Mouse (Mus musculus): ENCODE results near the gene Gid8.

The Gid8 gene

DNA sequence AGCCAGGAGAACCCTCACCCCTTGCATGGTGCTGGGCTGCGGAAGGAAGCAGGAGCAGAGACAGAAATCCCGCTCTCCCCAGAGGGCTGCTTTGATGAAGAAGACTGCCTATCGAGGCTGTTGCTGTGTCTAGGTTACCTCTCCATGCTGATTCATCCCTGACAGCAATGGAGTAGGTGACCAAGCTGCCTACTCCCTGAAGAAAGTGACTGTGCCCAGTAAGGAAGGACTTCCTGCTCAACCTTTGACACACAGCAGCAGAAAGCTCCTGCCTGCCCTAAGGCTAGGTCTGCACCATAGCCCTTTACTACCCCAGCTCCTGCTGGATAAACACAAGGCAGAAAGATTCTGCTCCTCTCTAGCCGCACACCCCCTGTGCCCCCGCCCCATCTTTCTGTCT is 39.0 kb downstream of the Gid8 start:
- no peak for DNase-seq (ENCODE audit: low read depth, low spot score)

- no peak for DNase-seq (ENCODE audit: low read depth, low spot score)
Measured at GRCm38 (mm10) chr2:180754976-180755688, 45.2 kb downstream of the Gid8 start.

GRCm38 (mm10) chr2:180755896-180756295 is 46.0 kb downstream of the Gid8 start:
- no peak for DNase-seq (ENCODE audit: low read depth, low spot score)

GRCm38 (mm10) chr2:180756786-180757185 is 46.9 kb downstream of the Gid8 start:
- no peak for DNase-seq (ENCODE audit: low read depth, low spot score)

GRCm38 (mm10) chr2:180758513-180759263 is 48.8 kb downstream of the Gid8 start:
- DNase-seq (ENCODE audit: low read depth, low spot score) = no peak

GRCm38 (mm10) chr2:180764986-180765385 is 55.1 kb downstream of the Gid8 start:
- DNase-seq (ENCODE audit: low read depth, low spot score) = no peak

DNA sequence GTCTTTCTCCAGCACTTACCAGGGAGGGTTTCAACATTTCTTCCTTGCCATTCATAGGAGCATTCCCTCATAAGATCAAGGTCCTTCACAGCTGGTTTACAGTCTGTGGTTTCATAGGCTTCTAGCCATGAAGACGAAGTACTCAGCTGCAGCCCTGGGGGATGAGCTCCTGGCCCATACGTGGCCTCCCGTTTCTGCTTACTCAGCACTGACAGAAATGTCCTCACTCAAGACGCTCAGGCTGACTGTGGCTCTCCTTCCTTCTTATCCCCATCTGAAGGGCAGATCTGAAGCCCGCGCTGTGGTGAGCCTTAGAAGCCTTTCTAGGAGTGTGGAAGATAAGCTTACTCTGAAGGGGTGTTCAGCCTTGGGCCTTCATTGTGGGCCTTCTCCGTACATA is 55.8 kb downstream of the Gid8 start:
- no peak for DNase-seq (ENCODE audit: low read depth, low spot score)

Measured in telencephalon, adult 2 months (tissue).